Mouse (Mus musculus) kidney, embryonic 14.5 days (tissue): ENCODE measurements at regions not wholly inside any gene's neighbourhood (a gene's known extent, or its start where the extent isn't known, plus 50 kb on each side); places are given as distances from the start of the nearest gene placed in this dataset.

Source experiments
- ATAC-seq: fragments of 200-750 bp; cut with Nextera tagmentation; 2 replicates; pipeline ENCODE4 v1.8.0; 2017; ENCODE audit warnings: moderate number of reproducible peaks, mild to moderate bottlenecking, moderate TSS enrichment, moderate library complexity; ENCODE audit not compliant: low FRiP score, low TSS enrichment
- H3K27ac ChIP-seq: fragments of 300-500 bp; sonication (generic); 2 replicates; pipeline ENCODE4 v1.5.1; 2014; ENCODE audit warnings: low read depth, mild to moderate bottlenecking, low read length, moderate library complexity, mixed read lengths
- H3K27me3 ChIP-seq: fragments of 300-500 bp; sonication (generic); 2 replicates; pipeline ENCODE4 v1.6.1; 2014; ENCODE audit warnings: mild to moderate bottlenecking, low read length; ENCODE audit not compliant: control insufficient read depth, insufficient read depth
- H3K36me3 ChIP-seq: fragments of 300-500 bp; sonication (generic); 2 replicates; pipeline ENCODE4 v1.6.1; 2014; ENCODE audit warnings: low read length, mixed read lengths; ENCODE audit not compliant: control insufficient read depth, insufficient read depth
- H3K4me1 ChIP-seq: fragments of 300-500 bp; sonication (generic); 2 replicates; pipeline ENCODE4 v1.6.1; 2014; ENCODE audit warnings: low read length, mixed read lengths; ENCODE audit not compliant: control insufficient read depth, insufficient read depth
- H3K4me2 ChIP-seq: fragments of 300-500 bp; sonication (generic); replicated peaks from 2 replicates; pipeline ENCODE4 v1.6.1; 2014; ENCODE audit warnings: low read depth, mild to moderate bottlenecking, low read length
- H3K4me3 ChIP-seq: fragments of 300-500 bp; sonication (generic); 2 replicates; pipeline ENCODE4 v1.5.1; 2014; ENCODE audit warnings: mild to moderate bottlenecking, low read length
- H3K9ac ChIP-seq: fragments of 300-500 bp; sonication (generic); 2 replicates; pipeline ENCODE4 v1.6.1; 2014; ENCODE audit warnings: low read depth, mild to moderate bottlenecking, low read length, moderate library complexity
- H3K9me3 ChIP-seq: fragments of 300-500 bp; sonication (generic); 2 replicates; pipeline ENCODE4 v1.6.1; 2016; ENCODE audit warnings: low read length; ENCODE audit not compliant: control insufficient read depth
- WGBS: fragments of 180-500 bp; shearing (Covaris S2); extraction: QIAGEN DNeasy Blood & Tissue Kit; methylation state at CpG from one replicate; pipeline ENCODE4 v1.1.7; 2014; 5-methylcytosine and 5-hydroxymethylcytosine counted together

- H3K4me2 ChIP-seq: no peak overlapping the region
- ATAC-seq: peak; percentile 62; the same call in 1 of the 2 replicates
- H3K36me3 ChIP-seq: no peaks in the 10 kb centered on the region
- H3K27ac ChIP-seq: no peak overlapping the region
- no peaks in the 10 kb centered on the region for H3K9me3 ChIP-seq
- H3K27me3 ChIP-seq: no peaks in the 10 kb centered on the region
- 51% methylated on average over 4 of the region's 4 CpGs for WGBS
- no peak overlapping the region for H3K9ac ChIP-seq
- no peak overlapping the region for H3K4me3 ChIP-seq
- no peaks in the 10 kb centered on the region for H3K4me1 ChIP-seq
Observed at GRCm38 (mm10) chr5:54280670-54281069, 282.4 kb downstream of the Stim2 start.

- no peaks in the 10 kb centered on the region for H3K27me3 ChIP-seq
- H3K9ac ChIP-seq: no peak overlapping the region
- no peak overlapping the region for H3K4me3 ChIP-seq
- no peak overlapping the region for H3K4me2 ChIP-seq
- ATAC-seq: peak; percentile 71; the same call in 1 of the 2 replicates
- H3K36me3 ChIP-seq: no peaks in the 10 kb centered on the region
- no peaks in the 10 kb centered on the region for H3K9me3 ChIP-seq
- 23% methylated on average over 4 of the region's 4 CpGs for WGBS
- H3K27ac ChIP-seq: no peak overlapping the region
- H3K4me1 ChIP-seq: no peaks in the 10 kb centered on the region
Observed at GRCm38 (mm10) chr5:54281121-54281520, 282.8 kb downstream of the Stim2 start.

GRCm38 (mm10) chr5:54290372-54291080 is 292.2 kb downstream of the Stim2 start:
- Histone ChIP-seq H3K4me1 (0 out of 2 replicates have a peak, but pooled peaks cover 2% of the 10 kb centered on the region), H3K36me3 (no peaks in the 10 kb centered on the region), H3K4me3 (no peak overlapping the region), H3K9me3 (no peaks in the 10 kb centered on the region), H3K9ac (no peak overlapping the region), H3K4me2 (0 out of 2 replicates have a peak overlapping the region, but pooled peaks have one; percentile 5), H3K27me3 (no peaks in the 10 kb centered on the region), H3K27ac (no peak overlapping the region)
- WGBS: 23% methylated on average over 12 of the region's 12 CpGs
- ATAC-seq: no peak

GRCm38 (mm10) chr5:54291940-54292339 is 293.6 kb downstream of the Stim2 start:
- Histone ChIP-seq H3K4me1 (0 out of 2 replicates have a peak, but pooled peaks cover 2% of the 10 kb centered on the region), H3K4me2 (no peak overlapping the region), H3K27ac (no peak overlapping the region), H3K9ac (no peak overlapping the region), H3K27me3 (no peaks in the 10 kb centered on the region), H3K9me3 (no peaks in the 10 kb centered on the region), H3K4me3 (no peak overlapping the region), H3K36me3 (no peaks in the 10 kb centered on the region)
- ATAC-seq: no peak
- whole genome bisulfite sequencing: 52% methylated on average over 5 of the region's 5 CpGs

GRCm38 (mm10) chr5:54313660-54314279 is 315.5 kb downstream of the Stim2 start:
- Histone ChIP-seq H3K9ac (no peak overlapping the region), H3K4me1 (no peaks in the 10 kb centered on the region), H3K9me3 (no peaks in the 10 kb centered on the region), H3K4me3 (no peak overlapping the region), H3K4me2 (no peak overlapping the region), H3K27ac (no peak overlapping the region), H3K27me3 (no peaks in the 10 kb centered on the region), H3K36me3 (no peaks in the 10 kb centered on the region)
- ATAC-seq: no peak
- WGBS: 86% methylated on average over 8 of the region's 8 CpGs

- no peak for ATAC-seq
- H3K36me3 ChIP-seq: no peaks in the 10 kb centered on the region
Observed at GRCm38 (mm10) chr5:54330415-54330814, 332.1 kb downstream of the Stim2 start.

GRCm38 (mm10) chr5:54342976-54343375 is 344.7 kb downstream of the Stim2 start:
- H3K36me3 ChIP-seq: no peaks in the 10 kb centered on the region
- WGBS: 64% methylated on average over 6 of the region's 6 CpGs
- ATAC-seq: no peak
- no peaks in the 10 kb centered on the region for H3K27me3 ChIP-seq
- no peak overlapping the region for H3K4me2 ChIP-seq
- no peak overlapping the region for H3K27ac ChIP-seq
- no peaks in the 10 kb centered on the region for H3K4me1 ChIP-seq
- H3K9ac ChIP-seq: no peak overlapping the region
- no peaks in the 10 kb centered on the region for H3K9me3 ChIP-seq
- no peak overlapping the region for H3K4me3 ChIP-seq

More at GRCm38 (mm10) chr5:54330415-54330814, 332.1 kb downstream of the Stim2 start:
- Histone ChIP-seq H3K4me2 (no peak overlapping the region), H3K4me3 (no peak overlapping the region), H3K4me1 (no peaks in the 10 kb centered on the region), H3K9me3 (no peaks in the 10 kb centered on the region), H3K9ac (no peak overlapping the region), H3K27me3 (no peaks in the 10 kb centered on the region), H3K27ac (no peak overlapping the region)
- WGBS: 88% methylated on average over 2 of the region's 2 CpGs

GRCm38 (mm10) chr5:54343432-54343831 is 345.1 kb downstream of the Stim2 start:
- Histone ChIP-seq H3K4me1 (no peaks in the 10 kb centered on the region), H3K27me3 (no peaks in the 10 kb centered on the region), H3K27ac (no peak overlapping the region), H3K9ac (no peak overlapping the region), H3K4me2 (no peak overlapping the region), H3K36me3 (no peaks in the 10 kb centered on the region), H3K9me3 (no peaks in the 10 kb centered on the region), H3K4me3 (no peak overlapping the region)
- WGBS: 24% methylated on average over 3 of the region's 3 CpGs
- ATAC-seq: no peak

GRCm38 (mm10) chr5:54348820-54349596 is 350.7 kb downstream of the Stim2 start:
- H3K4me1 ChIP-seq: no peaks in the 10 kb centered on the region
- ATAC-seq: no peak
- no peak overlapping the region for H3K4me3 ChIP-seq
- no peak overlapping the region for H3K4me2 ChIP-seq
- H3K27ac ChIP-seq: no peak overlapping the region
- no peaks in the 10 kb centered on the region for H3K27me3 ChIP-seq
- no peak overlapping the region for H3K9ac ChIP-seq
- 66% methylated on average over 8 of the region's 8 CpGs for WGBS
- H3K9me3 ChIP-seq: no peaks in the 10 kb centered on the region
- no peaks in the 10 kb centered on the region for H3K36me3 ChIP-seq
